Mouse (Mus musculus): Measurements from ENCODE around the gene Fndc3b. TPM values are rescaled to one million over a fixed set of nuclear protein-coding genes. Genes with fewer than 3 reads are reported as not detected.

The Fndc3b gene
- total and polyA plus RNA-seq, 3 experiments: 0.03 to 0.05 (median 0.04) TPM

GRCm38 (mm10) chr3:27490891-27491290 is 220.2 kb downstream of the Fndc3b start:
- in situ Hi-C loops (cut with MboI; ENCODE audit: low pct_ligation_motif_present, low pct_unique_long_range_greater_than_20kb, low sequenced_read_pairs): no loop called here
- DNase-seq (ENCODE audit: extremely low read depth): no peak
- Histone ChIP-seq H3K4me1 (ENCODE audit: control insufficient read depth in 1 of 2, insufficient read depth in 2 of 2) (peaks cover 0 to 6% of the 10 kb centered on the region in 2 experiments; a peak in 1 of 4 replicates), H3K79me2 (replicated peaks; ENCODE audit: control insufficient read depth, extremely low read depth, insufficient read depth, poor library complexity, severe bottlenecking) (no peaks in the 10 kb centered on the region), H3K4me2 (ENCODE audit: insufficient read depth, low read depth, poor library complexity, severe bottlenecking) (no peak overlapping the region), H3K36me3 (replicated peaks in 1 of 2; ENCODE audit: control insufficient read depth in 1 of 2, insufficient read depth in 1 of 2, low read length in 1 of 2) (no peaks in the 10 kb centered on the region), H3K9me3 (replicated peaks; ENCODE audit: low read length) (no peaks in the 10 kb centered on the region), H3K9ac (ENCODE audit: insufficient read depth, low read depth) (no peak overlapping the region), H3K27ac (ENCODE audit: insufficient read depth, low read depth) (no peak overlapping the region), H3K4me3 (replicated peaks in 1 of 3; ENCODE audit: low read depth in 2 of 3, low read length in 2 of 3, poor library complexity in 1 of 3) (no peak overlapping the region), H3K27me3 (replicated peaks) (no peaks in the 10 kb centered on the region)
- TF ChIP-seq MEF2A (IDR thresholded peaks at IDR 0.05; ENCODE audit: borderline replicate concordance, low read depth, low read length): no peak
- no peak for TF ChIP-seq USF2 (conservative IDR thresholded peaks at IDR 0.05; ENCODE audit: low read depth, low read length)
- TF ChIP-seq MAZ (IDR thresholded peaks at IDR 0.05; ENCODE audit: low read depth, low read length): no peak
- TF ChIP-seq EP300 (IDR thresholded peaks at IDR 0.05; ENCODE audit: low read length): no peak
- no peak for TF ChIP-seq CHD1 (IDR thresholded peaks at IDR 0.05; ENCODE audit: low read depth, low read length)
- no peak for TF ChIP-seq USF1 (IDR thresholded peaks at IDR 0.05; ENCODE audit: low read depth, low read length)
- TF ChIP-seq IRF4 (IDR thresholded peaks at IDR 0.05; ENCODE audit: low read depth, low read length): no peak
- no peak for TF ChIP-seq MAFK (IDR thresholded peaks at IDR 0.05; ENCODE audit: insufficient replicate concordance, low read length)
- TF ChIP-seq SMC3 (IDR thresholded peaks at IDR 0.05; ENCODE audit: low read depth, low read length): no peak
- TF ChIP-seq NELFE (IDR thresholded peaks at IDR 0.05; ENCODE audit: low read depth, low read length): no peak
- no peak for TF ChIP-seq BHLHE40 (IDR thresholded peaks at IDR 0.05; ENCODE audit: low read depth, low read length)
- no peak for TF ChIP-seq JUN (IDR thresholded peaks at IDR 0.05; ENCODE audit: insufficient read depth, low read depth, low read length)
- TF ChIP-seq ZMIZ1 (IDR thresholded peaks at IDR 0.05; ENCODE audit: low read depth, low read length): no peak
- TF ChIP-seq ELF1 (IDR thresholded peaks at IDR 0.05; ENCODE audit: low read depth, low read length): no peak
- no peak for TF ChIP-seq ZKSCAN1 (IDR thresholded peaks at IDR 0.05; ENCODE audit: borderline replicate concordance, low read depth, low read length)
- TF ChIP-seq NRF1 (IDR thresholded peaks at IDR 0.05; ENCODE audit: low read depth, low read length): no peak
- dilution Hi-C loops (cut with MboI; ENCODE audit: extremely low pct_ligation_motif_present, extremely low pct_unique_long_range_greater_than_20kb, low sequenced_read_pairs): no loop called here

GRCm38 (mm10) chr3:27489550-27489949 is 221.6 kb downstream of the Fndc3b start:
- TF ChIP-seq NRF1 (IDR thresholded peaks at IDR 0.05; ENCODE audit: low read depth, low read length): no peak
- no peak for TF ChIP-seq MAX (IDR thresholded peaks at IDR 0.05; ENCODE audit: low read length)
- no peak for TF ChIP-seq IRF4 (IDR thresholded peaks at IDR 0.05; ENCODE audit: low read depth, low read length)
- TF ChIP-seq RAD21 (IDR thresholded peaks at IDR 0.05; ENCODE audit: low read depth, low read length): no peak
- DNase-seq (ENCODE audit: extremely low read depth): no peak
- Histone ChIP-seq H3K27ac (ENCODE audit: insufficient read depth, low read depth) (no peak overlapping the region), H3K4me1 (ENCODE audit: control insufficient read depth in 1 of 2, insufficient read depth in 2 of 2) (peaks cover 8 to 18% of the 10 kb centered on the region in 2 experiments), H3K9me3 (replicated peaks; ENCODE audit: low read length) (no peaks in the 10 kb centered on the region), H3K79me2 (replicated peaks; ENCODE audit: control insufficient read depth, extremely low read depth, insufficient read depth, poor library complexity, severe bottlenecking) (no peaks in the 10 kb centered on the region), H3K9ac (ENCODE audit: insufficient read depth, low read depth) (no peak overlapping the region), H3K27me3 (replicated peaks) (no peaks in the 10 kb centered on the region), H3K4me2 (ENCODE audit: insufficient read depth, low read depth, poor library complexity, severe bottlenecking) (no peak overlapping the region), H3K4me3 (replicated peaks in 1 of 3; ENCODE audit: low read depth in 2 of 3, low read length in 2 of 3, poor library complexity in 1 of 3) (no peak overlapping the region), H3K36me3 (replicated peaks in 1 of 2; ENCODE audit: control insufficient read depth in 1 of 2, insufficient read depth in 1 of 2, low read length in 1 of 2) (no peaks in the 10 kb centered on the region)
- dilution Hi-C loops (cut with MboI; ENCODE audit: extremely low pct_ligation_motif_present, extremely low pct_unique_long_range_greater_than_20kb, low sequenced_read_pairs) (no loop called here), in situ Hi-C loops (cut with MboI; ENCODE audit: low pct_ligation_motif_present, low pct_unique_long_range_greater_than_20kb, low sequenced_read_pairs) (no loop called here)
